Mouse (Mus musculus) G1E-ER4 (cell line): ENCODE data around the gene Kif3a. TPM values are rescaled to one million over a fixed set of nuclear protein-coding genes. Genes with fewer than 3 reads are reported as not detected.
A peak's percentile ranks its signal among the peaks of the same experiment; 100 is the strongest.

Experiments
- GATA1 ChIP-seq: IDR thresholded peaks from one replicate; pipeline ENCODE4 v1.8.0; 2012; ENCODE audit warnings: low read length, inconsistent platforms
- polyA plus RNA-seq: library from polyadenylated mRNA; stranded (reverse); fragments of >175 nt; gene quantifications from 2 replicates; pipeline ENCODE4 v1.2.3, GENCODE M21; 2012

Gene Kif3a
- polyA plus RNA-seq, 1 experiment, result 6.9 TPM

- no peak for TF ChIP-seq GATA1
These were observed 18.3 kb downstream of the Kif3a start for GRCm38 (mm10) chr11:53585510-53585909.

DNA sequence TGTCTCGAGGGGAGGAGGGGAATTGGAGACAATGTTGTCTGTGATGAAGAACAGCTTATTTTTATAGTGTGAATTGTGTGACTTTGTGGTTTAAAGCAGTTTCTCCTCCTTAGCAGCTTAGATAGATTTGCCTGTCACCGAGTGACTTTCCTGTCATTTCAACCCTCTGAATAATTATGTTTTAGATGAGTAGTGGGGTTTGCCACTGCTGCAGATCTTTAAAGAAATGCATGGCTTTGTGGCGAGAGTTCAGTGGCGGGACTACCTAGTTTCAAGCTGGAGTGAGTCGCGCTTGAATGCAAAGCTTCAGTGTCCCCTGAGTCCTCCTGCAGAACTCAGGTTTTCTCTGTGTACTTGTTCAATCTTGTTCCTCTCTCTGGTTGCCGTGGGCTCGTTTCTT, 21.1 kb downstream of the Kif3a start:
- TF ChIP-seq GATA1, result no peak

GRCm38 (mm10) chr11:53590368-53590768, 23.2 kb downstream of the Kif3a start:
- no peak for TF ChIP-seq GATA1

GRCm38 (mm10) chr11:53591116-53591515, 23.9 kb downstream of the Kif3a start:
- TF ChIP-seq GATA1, result no peak

GRCm38 (mm10) chr11:53604983-53605382, 37.8 kb downstream of the Kif3a start:
- TF ChIP-seq GATA1, result no peak

- peak; percentile 64 for TF ChIP-seq GATA1
These were observed 38.4 kb downstream of the Kif3a start for GRCm38 (mm10) chr11:53605609-53606008.

DNA sequence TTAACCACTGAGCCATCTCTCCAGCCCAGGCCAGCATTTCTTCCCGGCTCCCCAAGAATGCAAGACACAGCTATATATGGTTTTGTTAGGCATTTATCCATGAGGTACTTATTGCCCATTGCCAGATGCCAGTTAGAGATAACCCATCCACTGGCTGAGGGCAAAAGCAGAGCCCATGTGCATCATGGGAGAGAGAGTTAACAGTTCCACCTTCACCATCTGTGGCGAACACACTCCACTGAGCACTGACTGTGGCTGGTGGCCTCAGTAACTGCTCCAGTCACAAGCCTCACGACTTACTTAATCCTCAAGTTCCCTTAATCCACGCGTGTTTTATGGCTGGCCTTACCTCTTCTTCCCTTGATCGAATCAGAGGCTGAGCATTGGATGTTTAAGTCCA, 42.1 kb downstream of the Kif3a start:
- TF ChIP-seq GATA1, result peak; percentile 61

DNA sequence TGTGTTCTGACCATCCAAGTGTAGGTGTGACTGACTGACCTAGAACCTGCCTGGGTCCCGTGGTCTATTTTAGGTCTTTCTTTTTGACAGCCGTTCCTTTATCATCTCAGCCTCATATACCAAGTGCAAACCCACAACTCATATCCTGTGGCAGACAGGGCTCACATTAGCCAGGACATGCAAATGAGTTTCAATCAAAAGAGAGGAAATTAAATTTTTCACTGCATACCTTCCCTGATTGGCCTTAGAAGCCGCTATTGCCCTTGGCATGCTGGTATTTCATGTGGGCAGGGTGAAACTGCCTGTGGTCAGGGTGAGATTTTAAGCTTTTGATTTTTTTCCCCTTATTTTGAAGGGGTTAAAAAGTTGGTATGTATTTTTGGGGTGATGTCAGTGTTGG, 42.5 kb downstream of the Kif3a start:
- no peak for TF ChIP-seq GATA1

GRCm38 (mm10) chr11:53615172-53615571, 48.0 kb downstream of the Kif3a start:
- TF ChIP-seq GATA1, result no peak

GRCm38 (mm10) chr11:53615575-53615974, 48.4 kb downstream of the Kif3a start:
- TF ChIP-seq GATA1, result no peak

DNA sequence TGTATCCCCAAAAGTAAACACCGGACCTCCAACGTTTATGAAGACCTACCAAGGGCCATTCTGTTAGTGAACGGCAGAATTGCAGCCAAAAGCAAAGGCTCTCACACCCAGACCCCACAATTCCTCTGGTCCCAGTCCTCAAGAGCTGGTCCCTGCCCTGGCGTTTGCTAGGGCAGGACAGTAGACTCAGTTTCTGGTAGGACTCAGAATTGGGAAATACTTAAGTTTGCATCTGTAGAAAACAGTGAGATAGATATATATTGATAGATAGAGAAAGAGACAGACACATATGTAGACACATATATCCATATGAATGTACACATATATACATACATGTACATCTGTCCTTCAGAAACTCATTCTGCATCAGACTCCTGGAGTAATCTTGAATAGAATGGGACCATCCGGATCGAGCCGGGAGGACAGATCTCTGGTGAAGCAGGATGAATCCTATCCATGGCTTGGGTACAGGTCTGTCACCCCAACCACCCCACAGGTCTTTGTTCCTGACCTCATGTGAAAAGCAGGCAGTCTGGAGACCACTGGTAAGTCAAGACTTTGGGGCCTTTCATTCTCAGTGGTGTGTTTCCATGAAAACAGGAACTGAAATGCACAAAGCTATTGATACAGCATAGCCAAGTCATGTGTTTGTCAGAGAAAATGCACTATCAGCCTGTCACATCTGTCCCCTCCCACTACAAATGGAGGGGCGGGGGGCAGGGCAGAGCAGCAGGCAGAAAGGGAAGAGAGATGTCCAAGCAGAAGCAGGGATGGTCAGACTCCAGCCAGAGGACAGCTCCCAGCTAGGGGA, 49.8 kb downstream of the Kif3a start:
- peak; percentile 63 for TF ChIP-seq GATA1

DNA sequence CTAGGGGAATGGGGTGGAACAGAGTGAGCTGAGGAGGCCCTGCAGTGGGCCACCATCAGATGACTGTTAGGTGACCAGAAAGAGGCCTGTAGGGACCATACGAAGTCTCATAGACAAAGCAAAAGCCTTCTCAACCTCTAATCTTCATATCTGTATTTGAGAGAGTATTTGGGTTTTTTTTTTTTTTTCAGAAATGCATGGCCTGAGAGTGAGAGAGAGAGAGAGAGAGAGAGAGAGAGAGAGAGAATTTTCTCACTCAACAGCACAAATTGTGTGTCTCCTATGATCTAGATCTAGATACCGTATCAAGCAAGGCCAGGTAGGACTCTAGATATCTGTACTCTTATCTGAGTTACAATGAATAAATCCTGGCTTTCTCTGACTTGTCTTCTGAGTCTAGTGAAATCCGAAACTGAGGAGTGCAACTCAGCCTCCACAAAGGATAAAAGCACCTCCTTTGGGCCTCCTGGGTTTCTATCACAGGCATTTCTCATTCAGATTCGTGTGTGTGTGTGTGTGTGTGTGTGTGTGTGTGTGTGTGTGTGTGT, 50.5 kb downstream of the Kif3a start:
- TF ChIP-seq GATA1, result no peak

GRCm38 (mm10) chr11:53618619-53619198, 51.5 kb downstream of the Kif3a start, which contains the start of gene Il4:
Il4 (minus strand) TSS chr11:53618669.
- TF ChIP-seq GATA1, result no peak

GRCm38 (mm10) chr11:53619428-53619827, 52.2 kb downstream of the Kif3a start:
- TF ChIP-seq GATA1, result no peak

DNA sequence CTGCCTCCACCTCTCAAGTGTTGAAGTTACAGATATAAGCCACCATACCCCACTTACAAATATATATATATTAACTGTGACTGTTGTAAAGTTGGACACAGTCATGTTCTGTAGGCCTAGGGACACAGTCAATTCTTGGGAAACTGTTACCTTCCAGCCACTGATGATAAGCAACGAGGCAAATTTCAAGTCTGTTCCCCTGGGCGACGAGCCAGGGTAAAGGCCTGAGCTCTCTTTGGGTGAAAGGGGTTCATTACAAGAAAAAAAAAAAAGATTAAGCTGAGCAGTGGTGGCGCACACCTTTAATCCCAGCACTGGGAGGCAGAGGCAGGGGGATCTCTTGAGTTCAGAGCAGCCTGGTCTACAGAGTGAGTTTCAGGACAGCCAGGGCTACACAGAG, 52.9 kb downstream of the Kif3a start:
- no peak for TF ChIP-seq GATA1

- no peak for TF ChIP-seq GATA1
These were observed 54.6 kb downstream of the Kif3a start for GRCm38 (mm10) chr11:53621582-53622439.
